Mouse (Mus musculus): Measurements from ENCODE around the gene Kcnj6. TPM values are rescaled to one million over a fixed set of nuclear protein-coding genes. Genes with fewer than 3 reads are reported as not detected.

Kcnj6 gene
- total RNA-seq (2023) = not detected in 4 replicates

DNA sequence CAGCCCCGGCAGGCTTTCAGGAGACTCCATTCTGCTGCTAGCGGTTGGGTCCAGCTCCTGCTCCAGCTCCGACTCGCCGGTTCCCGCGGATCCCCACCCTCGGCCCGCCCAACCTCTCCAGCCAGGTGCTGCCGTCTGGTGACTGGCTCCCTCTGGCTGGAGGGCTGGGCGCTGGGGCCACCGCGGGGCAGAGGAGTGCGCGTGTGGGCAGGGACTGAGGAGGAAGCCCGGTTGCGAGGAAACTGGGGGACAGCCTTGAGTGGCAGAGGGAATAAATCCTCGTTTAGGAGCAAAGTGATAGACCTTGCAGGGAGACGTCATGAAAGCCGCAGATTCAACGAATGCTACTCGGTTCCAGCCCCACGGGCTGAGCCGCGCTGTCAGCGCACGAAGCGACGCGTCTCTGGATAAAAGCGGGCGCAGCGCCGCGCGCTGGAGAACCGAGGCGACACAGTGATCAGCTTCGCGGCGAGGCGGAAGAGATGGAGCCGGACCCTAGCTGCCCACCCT is at the start of gene Kcnj6:
TSS of gene Kcnj6 (minus strand) at position 362 of the 510 bp plus-strand sequence.

